Mouse (Mus musculus) G1E-ER4 (cell line): ENCODE measurements at regions not wholly inside any gene's neighbourhood (a gene's known extent, or its start where the extent isn't known, plus 50 kb on each side); places are given as distances from the start of the nearest gene placed in this dataset.

Source experiments
- GATA1 ChIP-seq: IDR thresholded peaks from one replicate; pipeline ENCODE4 v1.8.0; 2012; ENCODE audit warnings: low read length, inconsistent platforms

- TF ChIP-seq GATA1: no peak
These were observed 92.7 kb downstream of the Zfp36l2 start for GRCm38 (mm10) chr17:84095089-84095488.

DNA sequence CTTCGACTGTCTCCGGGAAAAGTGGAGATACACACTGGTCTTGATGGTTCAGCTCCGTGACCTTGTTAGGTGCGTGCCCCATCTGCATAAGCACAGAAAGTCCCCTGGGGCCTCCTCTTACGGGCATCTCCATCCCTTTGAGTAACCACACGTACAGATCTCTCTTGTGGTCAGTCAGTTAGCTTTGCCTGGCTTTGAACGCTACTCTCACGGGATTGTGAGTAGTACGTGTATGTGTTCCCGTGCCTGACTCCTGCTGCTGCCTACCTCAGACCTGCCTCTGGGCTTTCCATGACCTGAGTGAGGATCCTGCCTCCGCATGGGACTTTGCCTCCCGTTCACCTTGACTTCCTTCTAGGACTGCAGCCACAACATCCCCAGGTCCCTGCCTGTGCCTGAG is 101.4 kb downstream of the Zfp36l2 start:
- no peak for TF ChIP-seq GATA1

- no peak for TF ChIP-seq GATA1
These were observed 102.0 kb downstream of the Zfp36l2 start for GRCm38 (mm10) chr17:84085721-84086120.

DNA sequence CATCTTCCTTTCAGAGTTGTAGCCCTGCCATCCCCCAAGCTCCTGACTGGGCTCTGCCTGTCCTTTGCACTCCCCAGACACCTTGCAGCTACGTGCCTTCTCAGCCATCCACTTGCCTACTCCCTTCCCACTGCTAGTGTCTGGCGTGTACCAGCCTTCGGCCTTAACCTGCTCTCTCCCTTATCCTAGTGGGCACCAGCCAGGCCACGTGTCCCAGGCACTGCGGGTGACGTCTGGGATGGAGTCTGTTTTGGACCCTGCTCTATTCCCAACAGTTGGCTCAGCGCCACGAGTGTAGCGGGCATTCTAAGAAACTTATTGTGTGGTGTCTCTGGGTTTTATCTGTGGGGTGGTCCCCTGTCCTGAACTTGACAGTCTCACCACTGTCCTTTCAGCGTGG is 102.5 kb downstream of the Zfp36l2 start:
- TF ChIP-seq GATA1: no peak

DNA sequence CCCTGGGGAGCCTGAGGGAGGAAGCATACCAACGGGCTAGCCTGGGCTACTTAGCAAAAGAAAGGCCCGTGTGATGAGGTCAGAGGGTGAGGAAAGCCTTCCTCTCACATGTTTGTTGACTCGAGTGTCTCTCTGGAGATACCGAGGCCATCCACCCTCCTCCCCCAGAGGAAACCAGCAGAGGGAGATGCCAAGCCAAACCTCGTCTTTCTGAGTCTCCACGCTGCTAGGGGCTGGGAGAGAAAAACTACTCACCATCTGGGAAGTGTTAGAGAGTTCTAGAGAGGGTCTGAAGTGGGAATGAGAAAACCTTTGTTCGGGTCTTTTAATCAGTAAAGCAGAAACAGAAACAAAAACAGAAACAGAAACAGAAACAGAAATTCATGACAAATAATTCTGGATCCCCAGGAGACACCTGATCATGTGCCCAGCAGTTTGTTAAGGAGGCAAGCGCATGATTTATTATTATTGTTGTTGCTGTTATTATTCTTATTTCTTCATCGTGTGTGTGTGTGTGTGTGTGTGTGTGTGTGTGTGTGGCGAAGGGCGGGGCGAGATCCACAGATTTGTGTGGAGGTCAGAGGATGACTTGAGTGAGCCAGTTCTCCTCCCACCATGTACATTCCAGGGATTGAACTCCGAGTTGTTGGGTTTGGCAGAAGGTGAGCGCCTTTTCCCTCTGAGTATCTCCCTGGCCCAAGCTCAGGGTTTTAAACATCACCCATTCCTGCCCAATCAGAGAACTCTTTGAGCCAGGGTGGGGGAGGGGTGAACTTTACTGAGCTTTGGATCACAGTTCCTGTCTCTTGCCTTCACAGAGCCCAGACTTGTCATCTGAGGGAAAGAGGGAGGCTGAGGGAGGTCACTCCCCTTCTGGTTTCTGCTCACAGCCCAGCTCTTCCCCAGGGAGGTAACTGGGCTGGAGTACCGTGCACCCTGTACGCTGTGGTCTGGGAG is 104.2 kb downstream of the Zfp36l2 start:
- no peak for TF ChIP-seq GATA1

DNA sequence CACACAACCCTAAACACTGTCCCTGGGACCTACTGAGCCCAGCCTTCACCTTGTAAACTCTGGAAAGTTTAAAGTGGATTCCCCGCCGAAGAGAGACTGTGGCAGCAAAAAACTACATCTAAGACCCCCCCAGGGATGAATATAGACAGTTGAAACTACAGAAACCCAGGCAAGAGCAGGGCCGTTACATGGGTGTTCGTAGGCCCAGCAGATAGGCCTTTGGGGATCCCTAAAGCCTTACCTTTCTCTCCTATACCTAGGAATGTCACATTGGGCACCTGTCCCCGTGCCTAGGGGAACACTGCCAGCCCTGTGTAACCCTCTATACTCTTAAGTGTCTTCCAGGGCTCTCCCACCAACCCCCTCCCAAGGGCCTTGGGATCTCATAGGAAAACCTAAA is 105.2 kb downstream of the Zfp36l2 start:
- no peak for TF ChIP-seq GATA1

DNA sequence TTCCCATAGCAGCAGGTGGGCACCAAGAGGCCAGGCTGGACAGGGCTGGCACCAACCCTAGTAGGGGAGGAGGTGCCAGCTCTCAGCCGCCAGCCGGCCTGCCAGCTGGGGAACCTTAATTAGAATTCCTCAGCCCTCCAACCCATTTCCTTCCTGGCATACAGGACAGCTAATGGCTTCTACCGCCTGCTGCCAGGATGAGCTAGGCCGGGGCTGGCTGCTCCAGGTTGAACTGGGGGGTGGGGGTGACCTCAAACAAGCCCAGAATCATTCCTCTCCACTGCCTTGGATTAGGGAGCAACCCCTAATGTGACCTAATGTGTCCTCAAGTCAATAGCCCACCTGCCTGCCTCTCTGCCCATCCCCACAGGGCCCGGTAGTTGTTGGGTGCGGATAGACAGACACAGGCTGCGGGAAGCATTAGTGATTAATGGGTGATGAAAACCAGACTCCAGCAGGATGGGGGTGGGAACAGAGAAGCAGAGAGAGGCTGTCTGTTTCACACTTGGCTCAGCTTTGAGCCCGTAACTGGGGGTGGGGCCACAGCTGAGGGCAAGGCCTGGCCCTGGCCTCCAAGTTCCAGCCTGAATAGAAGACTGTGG is 105.9 kb downstream of the Zfp36l2 start:
- TF ChIP-seq GATA1: no peak

DNA sequence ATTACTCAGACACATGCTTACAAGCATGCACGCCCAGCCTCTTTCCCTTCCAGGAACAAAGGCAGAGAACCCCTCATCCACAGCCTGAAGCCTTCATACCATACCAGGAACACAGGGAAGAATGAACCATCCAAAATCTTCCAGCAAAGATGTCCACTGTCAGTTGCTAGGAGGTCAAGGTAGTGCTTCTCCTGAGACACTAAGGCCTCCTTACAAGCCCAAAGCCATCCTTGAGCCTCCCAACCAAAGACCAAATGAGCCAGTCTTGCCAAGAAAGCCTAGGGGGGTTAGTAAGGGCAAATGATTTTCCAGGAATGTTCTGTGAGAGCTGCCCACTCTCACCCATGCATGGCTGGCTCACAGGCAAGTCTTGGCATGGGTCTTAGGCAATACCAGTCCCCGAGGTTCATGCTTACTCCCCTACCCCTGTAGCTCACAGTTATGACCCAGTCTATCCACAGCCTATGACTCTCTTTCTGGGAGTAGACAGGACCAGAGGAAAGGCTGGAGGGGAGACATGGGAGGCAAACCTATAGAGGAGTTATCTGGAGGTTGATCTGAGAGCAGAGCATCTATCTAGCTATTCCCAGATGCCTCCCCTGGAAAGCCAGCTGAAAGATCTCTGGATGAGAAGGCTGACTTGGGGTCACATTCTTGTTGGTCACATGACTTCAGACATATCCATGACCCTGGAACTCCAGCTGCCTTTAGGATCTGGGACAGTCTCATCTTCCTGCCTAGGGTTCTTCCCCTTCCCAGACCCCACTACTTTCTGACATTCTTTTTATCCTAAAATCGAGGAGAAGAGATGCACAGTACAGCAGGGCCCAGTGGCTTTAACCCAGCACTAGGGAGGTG is 112.4 kb downstream of the Zfp36l2 start:
- no peak for TF ChIP-seq GATA1

- TF ChIP-seq GATA1: no peak
These were observed 113.6 kb downstream of the Zfp36l2 start for GRCm38 (mm10) chr17:84074000-84074782.

DNA sequence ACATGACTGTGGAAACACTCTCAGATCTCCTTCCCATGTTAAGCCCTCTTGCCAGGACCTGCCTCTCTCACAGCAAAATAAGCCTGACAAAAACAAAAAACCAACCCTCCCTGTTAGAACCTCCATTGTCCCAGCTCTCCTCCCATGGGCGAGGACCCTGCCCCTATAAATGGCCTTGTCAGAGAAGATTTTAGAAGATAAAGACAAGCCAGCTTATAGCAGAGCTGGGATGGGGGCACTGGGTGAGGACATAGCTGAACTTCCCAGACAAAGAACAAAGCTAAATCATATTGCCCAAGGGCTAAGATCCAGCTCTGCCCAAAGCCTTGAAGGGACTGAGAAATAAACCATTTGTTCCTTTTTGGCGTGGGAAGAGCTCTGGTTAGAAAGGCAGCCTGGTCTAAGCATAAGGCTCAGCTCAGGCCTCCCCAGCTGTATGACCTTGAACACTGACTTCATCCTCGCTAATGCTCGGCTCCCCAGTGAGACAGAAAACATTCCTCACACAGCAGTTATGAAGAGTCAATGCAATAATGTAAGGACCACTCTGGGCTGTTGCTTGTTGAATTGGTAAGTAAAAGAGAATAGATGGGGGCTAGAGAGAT is 115.2 kb downstream of the Zfp36l2 start:
- no peak for TF ChIP-seq GATA1

DNA sequence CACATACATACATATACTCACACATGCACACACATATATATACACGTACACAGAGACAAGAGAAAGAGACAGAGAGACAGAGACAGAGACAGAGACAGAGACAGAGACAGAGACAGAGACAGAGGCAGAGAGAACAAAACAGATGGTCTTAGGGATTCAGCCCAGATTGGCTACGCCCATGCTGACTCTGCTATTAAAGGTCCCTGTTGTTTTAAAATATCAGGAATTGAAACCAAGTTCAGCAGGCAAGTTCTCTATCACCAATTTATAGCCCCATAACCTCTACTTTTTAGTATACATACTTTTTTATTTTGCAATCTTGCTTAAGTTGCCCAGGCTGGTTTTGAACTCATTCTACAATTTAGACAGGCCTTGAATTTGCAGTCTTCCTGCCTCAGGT is 115.9 kb downstream of the Zfp36l2 start:
- TF ChIP-seq GATA1: no peak

DNA sequence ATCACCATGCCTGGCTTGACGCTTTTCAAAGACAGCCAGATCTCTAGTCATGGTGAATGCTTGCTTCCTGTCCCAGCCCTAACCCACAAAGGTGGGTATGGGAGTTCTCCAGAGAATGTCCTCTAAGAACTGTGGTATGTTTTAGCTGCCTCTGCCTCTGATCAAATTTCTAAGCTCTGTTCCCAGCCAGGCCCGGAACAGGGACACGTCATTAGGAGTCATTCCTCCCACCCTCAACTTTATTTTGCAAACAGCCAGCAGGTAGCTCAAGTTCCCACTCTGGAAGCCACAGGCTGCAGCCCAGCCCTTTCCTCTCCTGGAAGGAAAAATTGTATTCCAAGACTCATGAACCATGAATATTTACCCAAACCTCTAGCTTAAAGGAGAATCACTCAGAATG is 117.2 kb downstream of the Zfp36l2 start:
- TF ChIP-seq GATA1: no peak

- TF ChIP-seq GATA1: no peak
These were observed 120.6 kb downstream of the Zfp36l2 start for GRCm38 (mm10) chr17:84067102-84067501.

DNA sequence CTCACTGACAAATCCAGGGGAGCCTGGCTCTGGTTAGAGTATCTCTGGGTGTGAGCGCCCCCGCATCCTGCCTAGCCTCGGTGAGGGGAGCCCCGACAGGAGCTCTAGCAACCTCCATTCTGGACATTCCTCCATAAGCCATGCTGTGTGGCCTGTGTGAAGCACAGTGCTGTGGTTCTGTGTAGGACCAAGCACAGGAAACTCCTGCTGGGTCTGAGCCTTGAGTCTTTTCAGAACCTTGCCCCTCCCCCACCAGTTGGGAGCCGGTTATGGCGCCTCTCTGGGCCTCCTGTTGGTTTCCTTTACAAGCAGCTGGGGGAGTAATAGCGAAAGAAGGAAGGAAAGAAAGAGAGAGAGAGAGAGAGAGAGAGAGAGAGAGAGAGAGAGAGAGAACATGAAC is 124.0 kb downstream of the Zfp36l2 start:
- no peak for TF ChIP-seq GATA1

DNA sequence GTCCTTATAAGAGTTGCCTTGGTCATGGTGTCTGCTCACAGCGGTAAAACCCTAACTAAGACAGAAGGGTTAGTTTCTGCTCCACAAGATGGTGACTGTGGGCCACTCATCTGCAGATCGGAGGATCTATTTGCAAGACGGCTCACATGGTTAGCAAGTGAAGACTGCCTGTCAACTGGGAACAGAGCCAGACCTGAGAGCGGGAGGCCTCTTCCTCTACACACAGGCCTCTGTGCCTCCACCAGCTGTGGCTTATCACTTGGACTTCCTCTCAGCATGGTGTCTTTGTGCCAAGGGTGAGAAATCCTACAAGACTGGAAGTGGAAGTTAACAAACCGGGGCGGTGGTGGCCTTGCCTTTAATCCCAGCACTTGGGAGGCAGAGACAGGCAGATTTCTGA is 126.1 kb downstream of the Zfp36l2 start:
- TF ChIP-seq GATA1: no peak
